Mouse (Mus musculus) limb, embryonic 11.5 days (tissue): ENCODE measurements around the gene Yars. TPM values are rescaled to one million over a fixed set of nuclear protein-coding genes. Genes with fewer than 3 reads are reported as not detected.

Source experiments
- ATAC-seq: fragments of 200-750 bp; cut with Nextera tagmentation; 2 replicates; pipeline ENCODE4 v1.8.0; 2017; ENCODE audit warnings: low read depth; ENCODE audit not compliant: insufficient number of reproducible peaks, low FRiP score, low TSS enrichment
- DNase-seq: peaks from one replicate; pipeline ENCODE4 v3.0.0-alpha.2; 2015; ENCODE audit warnings: low spot score
- H3K27ac ChIP-seq: fragments of 300-500 bp; sonication (generic); replicated peaks from 2 replicates; pipeline ENCODE4 v1.5.1; 2014; ENCODE audit warnings: low read depth, mild to moderate bottlenecking, low read length
- H3K27me3 ChIP-seq: fragments of 300-500 bp; sonication (generic); 2 replicates; pipeline ENCODE4 v1.6.1; 2014; ENCODE audit warnings: mild to moderate bottlenecking, low read length, mixed read lengths; ENCODE audit not compliant: control insufficient read depth, insufficient read depth
- H3K36me3 ChIP-seq: fragments of 300-500 bp; sonication (generic); 2 replicates; pipeline ENCODE4 v1.6.1; 2014; ENCODE audit warnings: mild to moderate bottlenecking, low read length, moderate library complexity, mixed read lengths; ENCODE audit not compliant: control insufficient read depth, insufficient read depth
- H3K4me1 ChIP-seq: fragments of 300-500 bp; sonication (generic); 2 replicates; pipeline ENCODE4 v1.6.1; 2014; ENCODE audit warnings: low read length, mixed read lengths; ENCODE audit not compliant: control insufficient read depth, insufficient read depth
- H3K4me2 ChIP-seq: fragments of 300-500 bp; sonication (generic); 2 replicates; pipeline ENCODE4 v1.6.1; 2014; ENCODE audit warnings: low read depth, mild to moderate bottlenecking, moderate library complexity; ENCODE audit not compliant: severe bottlenecking
- H3K4me3 ChIP-seq: fragments of 300-500 bp; sonication (generic); 2 replicates; pipeline ENCODE4 v1.5.1; 2014; ENCODE audit warnings: low read depth, low read length
- H3K9ac ChIP-seq: fragments of 300-500 bp; sonication (generic); 2 replicates; pipeline ENCODE4 v1.6.1; 2014; ENCODE audit warnings: mild to moderate bottlenecking, low read length
- H3K9me3 ChIP-seq: fragments of 300-500 bp; sonication (generic); 2 replicates; pipeline ENCODE4 v1.6.1; 2016; ENCODE audit warnings: low read length; ENCODE audit not compliant: control insufficient read depth
- WGBS: fragments of 180-500 bp; shearing (Covaris S2); extraction: QIAGEN DNeasy Blood & Tissue Kit; methylation state at CpG from one replicate; pipeline ENCODE4 v1.1.7; 2014; 5-methylcytosine and 5-hydroxymethylcytosine counted together
- polyA plus RNA-seq: library from polyadenylated mRNA; unstranded; fragments of >200 nt; fragmentation: Nextera tagmentation; extraction: Ambion mirVana; gene quantifications from 2 replicates; pipeline ENCODE4 v1.2.1, GENCODE M21; 2014

The Yars gene
- polyA plus RNA-seq, 1 experiment from 2014 or later: 84.8 TPM

DNA sequence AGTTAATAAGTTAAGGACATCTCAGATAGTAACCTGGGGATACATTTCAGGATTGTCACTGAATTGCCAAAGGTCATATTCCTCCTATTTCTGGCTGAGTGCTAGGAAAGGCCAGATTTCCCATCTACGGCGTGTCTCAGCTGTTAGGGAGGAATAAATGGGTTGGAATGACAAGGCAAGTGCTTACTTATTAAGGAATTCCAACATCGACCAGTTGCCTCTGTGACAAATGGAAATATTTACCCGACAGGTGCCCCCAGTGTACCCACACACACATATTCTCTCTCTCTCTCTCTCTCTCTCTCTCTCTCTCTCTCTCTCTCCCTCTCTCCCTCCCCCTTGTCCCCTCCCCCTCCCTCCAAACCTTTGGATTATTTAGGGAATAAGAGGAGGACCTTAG, 43.6 kb upstream of the Yars start:
- no peak for DNase-seq
- Histone ChIP-seq H3K9me3 (no peaks in the 10 kb centered on the region), H3K4me3 (no peak overlapping the region), H3K4me1 (no peaks in the 10 kb centered on the region), H3K36me3 (peaks cover 2% of the 10 kb centered on the region; the same call in 1 of the 2 replicates), H3K9ac (no peak overlapping the region), H3K27me3 (no peaks in the 10 kb centered on the region), H3K4me2 (no peak overlapping the region), H3K27ac (no peak overlapping the region)
- 80% methylated on average over 4 of the region's 4 CpGs for WGBS
- ATAC-seq: no peak

DNA sequence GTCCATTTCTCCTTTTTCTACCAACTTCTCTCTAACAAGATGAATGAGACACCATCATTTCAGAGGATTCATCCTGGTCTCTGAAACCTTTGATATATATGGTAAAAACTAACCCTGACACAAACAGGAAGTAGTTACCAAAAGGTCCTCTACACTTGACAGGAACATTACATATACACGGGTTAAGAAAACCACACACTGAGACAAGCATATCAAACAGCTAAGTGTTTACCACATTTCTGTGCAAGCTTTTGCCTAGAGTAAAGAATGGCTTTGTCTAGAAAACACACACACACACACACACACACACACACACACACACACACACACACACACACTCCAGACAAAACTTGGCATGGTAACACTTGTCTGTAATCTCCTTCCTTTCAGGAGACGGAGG, 43.2 kb upstream of the Yars start:
- H3K4me3 ChIP-seq: no peak overlapping the region
- H3K4me2 ChIP-seq: no peak overlapping the region
- H3K36me3 ChIP-seq: peaks cover 4% of the 10 kb centered on the region; the same call in 1 of the 2 replicates
- WGBS: 71% methylated on average over 2 of the region's 2 CpGs
- DNase-seq (no peak), ATAC-seq (no peak)
- H3K27me3 ChIP-seq: no peaks in the 10 kb centered on the region
- no peak overlapping the region for H3K9ac ChIP-seq
- H3K27ac ChIP-seq: no peak overlapping the region
- H3K9me3 ChIP-seq: no peaks in the 10 kb centered on the region
- no peaks in the 10 kb centered on the region for H3K4me1 ChIP-seq

DNA sequence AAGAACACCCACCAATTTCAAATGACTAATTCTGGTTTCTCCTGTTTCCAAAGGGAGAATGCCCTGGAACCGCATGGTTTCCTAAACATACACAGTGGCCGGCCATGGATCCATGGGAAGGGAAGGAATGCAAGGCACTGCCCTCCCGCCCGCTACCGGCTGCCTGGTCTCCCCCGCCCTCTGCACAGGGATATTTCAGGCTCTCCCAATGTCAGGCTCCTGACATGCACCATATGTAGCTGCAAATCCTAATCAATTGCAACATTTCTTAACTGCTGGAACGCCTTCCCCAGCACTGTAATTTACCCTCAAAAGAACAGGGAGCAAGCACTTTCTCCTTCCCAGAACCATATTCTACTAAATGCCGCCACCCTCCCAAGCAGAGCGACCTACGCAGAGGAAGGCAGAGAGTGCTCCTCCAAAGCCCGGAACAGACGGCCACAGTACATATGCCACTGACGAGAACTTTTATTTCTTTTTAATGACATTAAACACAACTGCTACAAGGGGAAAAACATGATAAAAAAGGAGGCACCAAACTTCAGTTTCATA, 41.9 kb upstream of the Yars start:
- no peak for DNase-seq
- ATAC-seq: no peak
- H3K27me3 ChIP-seq: no peaks in the 10 kb centered on the region
- 89% methylated on average over 13 of the region's 13 CpGs for WGBS
- peaks cover 8% of the 10 kb centered on the region; the same call in 1 of the 2 replicates for H3K36me3 ChIP-seq
- H3K27ac ChIP-seq: no peak overlapping the region
- H3K4me3 ChIP-seq: no peak overlapping the region
- no peaks in the 10 kb centered on the region for H3K9me3 ChIP-seq
- no peak overlapping the region for H3K9ac ChIP-seq
- no peak overlapping the region for H3K4me2 ChIP-seq
- no peaks in the 10 kb centered on the region for H3K4me1 ChIP-seq

DNA sequence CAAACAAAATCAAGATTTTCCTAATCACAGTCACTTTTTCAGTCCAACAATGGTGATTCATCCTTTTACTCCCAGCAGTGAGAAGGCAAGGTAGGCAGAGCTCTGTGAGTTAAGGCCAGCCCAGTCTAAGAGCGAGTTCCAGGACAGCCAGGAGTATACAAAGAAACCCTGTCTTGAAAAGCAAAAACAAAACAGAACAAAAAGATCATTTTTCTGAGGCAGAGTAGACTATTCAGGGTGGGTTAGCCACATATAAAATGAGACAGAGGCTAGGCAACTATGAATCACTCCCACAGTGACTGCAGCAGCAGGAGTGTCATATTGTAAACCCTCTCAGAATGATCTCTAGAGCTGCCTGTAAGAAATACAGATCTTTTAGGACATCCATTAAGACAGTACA, 40.2 kb upstream of the Yars start:
- 91% methylated on average over 1 of the region's 1 CpGs for whole genome bisulfite sequencing
- no peak overlapping the region for H3K4me3 ChIP-seq
- H3K36me3 ChIP-seq: peaks cover 8% of the 10 kb centered on the region; the same call in 1 of the 2 replicates
- H3K27ac ChIP-seq: no peak overlapping the region
- DNase-seq: no peak
- ATAC-seq: no peak
- H3K9me3 ChIP-seq: no peaks in the 10 kb centered on the region
- no peaks in the 10 kb centered on the region for H3K4me1 ChIP-seq
- H3K27me3 ChIP-seq: no peaks in the 10 kb centered on the region
- H3K9ac ChIP-seq: no peak overlapping the region
- no peak overlapping the region for H3K4me2 ChIP-seq

DNA sequence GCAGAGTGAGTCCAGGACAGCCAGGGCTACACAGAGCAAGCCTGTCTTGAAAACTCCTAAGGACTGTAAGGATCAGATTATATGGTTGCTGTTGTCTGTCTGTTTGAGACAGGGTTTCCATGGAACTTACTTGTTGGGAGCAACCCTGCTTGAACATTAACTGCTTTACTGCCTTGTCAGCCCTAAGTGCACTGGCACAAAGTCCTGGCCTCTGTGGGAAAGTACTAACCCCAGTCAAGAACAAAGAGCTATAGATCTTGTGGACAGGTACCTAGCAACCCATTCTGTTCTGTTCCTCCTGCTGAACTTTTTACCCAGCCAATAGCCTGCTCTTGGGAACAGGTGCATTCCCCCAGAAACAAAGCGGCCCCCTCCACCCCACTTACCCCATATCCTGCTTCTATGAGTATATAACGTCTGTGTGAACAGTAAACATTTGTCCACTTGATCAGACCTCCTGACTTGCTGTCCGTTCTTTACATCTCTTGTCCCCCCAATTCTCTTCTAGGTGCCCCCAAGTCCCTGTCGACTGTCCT, 38.2 kb upstream of the Yars start:
- ATAC-seq (no peak), DNase-seq (no peak)
- Histone ChIP-seq H3K4me1 (no peaks in the 10 kb centered on the region), H3K9ac (no peak overlapping the region), H3K27me3 (no peaks in the 10 kb centered on the region), H3K27ac (no peak overlapping the region), H3K36me3 (peaks cover 12% of the 10 kb centered on the region; the same call in 1 of the 2 replicates), H3K4me2 (no peak overlapping the region), H3K9me3 (no peaks in the 10 kb centered on the region), H3K4me3 (no peak overlapping the region)
- WGBS: 92% methylated on average over 4 of the region's 4 CpGs

DNA sequence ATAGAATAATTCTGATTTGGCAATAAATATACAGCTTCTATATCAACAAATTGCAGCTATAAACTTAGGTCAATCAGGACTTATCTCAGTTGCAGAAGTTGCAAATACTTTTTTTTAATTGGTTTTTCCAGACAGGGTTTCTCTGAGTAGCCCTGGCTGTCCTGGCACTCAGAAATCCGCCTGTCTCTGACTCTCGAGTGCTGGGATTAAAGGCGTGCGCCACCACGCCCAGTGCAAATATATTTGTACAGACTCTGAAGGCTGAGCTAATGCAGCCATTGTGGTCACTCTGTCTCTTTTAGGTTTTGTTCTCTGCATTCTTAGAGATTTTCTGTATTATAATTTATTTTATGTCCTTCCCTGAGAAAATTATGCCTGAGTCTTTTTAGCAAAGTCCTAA, 32.0 kb upstream of the Yars start:
- Histone ChIP-seq H3K9me3 (no peaks in the 10 kb centered on the region), H3K4me3 (no peak overlapping the region), H3K27me3 (no peaks in the 10 kb centered on the region), H3K27ac (no peak overlapping the region), H3K9ac (no peak overlapping the region), H3K4me2 (no peak overlapping the region), H3K4me1 (no peaks in the 10 kb centered on the region), H3K36me3 (peaks cover 3% of the 10 kb centered on the region; the same call in 1 of the 2 replicates)
- WGBS: 92% methylated on average over 5 of the region's 5 CpGs
- ATAC-seq (no peak), DNase-seq (no peak)

DNA sequence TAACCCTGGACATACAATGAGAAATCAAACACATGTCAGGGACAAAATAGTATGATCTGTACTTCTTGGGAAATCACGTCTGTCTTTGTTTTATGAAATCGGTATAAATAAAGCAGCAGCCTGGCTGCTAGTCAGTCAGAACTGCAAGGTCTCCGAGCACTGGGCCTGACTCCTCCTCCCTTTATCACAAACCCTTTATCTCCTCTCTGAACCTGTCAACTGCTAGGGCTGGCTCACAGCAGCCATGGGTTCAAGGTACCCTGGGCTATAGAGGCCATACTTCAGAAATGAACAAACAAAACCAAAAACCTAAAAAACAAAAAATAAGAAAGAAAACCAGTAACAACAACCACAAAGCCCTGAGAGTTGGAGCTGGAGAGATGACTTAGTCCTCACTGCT, 31.0 kb upstream of the Yars start:
- Histone ChIP-seq H3K4me1 (no peaks in the 10 kb centered on the region), H3K4me3 (no peak overlapping the region), H3K4me2 (no peak overlapping the region), H3K27me3 (no peaks in the 10 kb centered on the region), H3K27ac (no peak overlapping the region), H3K36me3 (peaks cover 5% of the 10 kb centered on the region; the same call in 1 of the 2 replicates), H3K9me3 (no peaks in the 10 kb centered on the region), H3K9ac (no peak overlapping the region)
- WGBS: 71% methylated on average over 3 of the region's 3 CpGs
- ATAC-seq (no peak), DNase-seq (no peak)

DNA sequence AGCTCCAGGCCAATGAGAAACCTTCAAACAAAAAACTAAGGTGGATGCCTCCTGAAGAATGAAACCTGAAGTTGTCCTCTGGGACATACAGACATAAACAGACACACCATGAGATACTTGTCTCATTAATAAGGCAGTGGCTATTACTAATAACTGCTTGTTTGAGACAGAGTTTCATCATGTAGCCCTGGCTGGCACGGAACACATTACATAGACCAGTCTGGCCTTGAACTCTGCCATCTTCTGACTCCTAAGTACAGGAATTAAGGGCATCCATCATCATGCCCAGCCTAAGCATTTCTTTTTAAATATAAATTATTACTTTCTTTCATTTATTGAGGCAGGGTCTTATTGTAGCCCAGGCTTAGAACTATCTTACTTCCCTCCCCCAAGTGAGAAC, 28.5 kb upstream of the Yars start:
- WGBS: 97% methylated on average over 1 of the region's 1 CpGs
- Histone ChIP-seq H3K4me2 (no peak overlapping the region), H3K4me3 (no peak overlapping the region), H3K9ac (no peak overlapping the region), H3K36me3 (peaks cover 2% of the 10 kb centered on the region; the same call in 1 of the 2 replicates), H3K4me1 (no peaks in the 10 kb centered on the region), H3K27me3 (no peaks in the 10 kb centered on the region), H3K9me3 (no peaks in the 10 kb centered on the region), H3K27ac (no peak overlapping the region)
- DNase-seq: no peak
- no peak for ATAC-seq
